Mouse (Mus musculus) adrenal gland (tissue): Measurements from ENCODE around the gene Gm10318.

Experiments used
- intact Hi-C: fragments of 180-260 bp; cut with DNase I; formaldehyde crosslinking; loops from one replicate; pipeline ENCODE4 v1.15.1; 2025

Gene Gm10318

DNA sequence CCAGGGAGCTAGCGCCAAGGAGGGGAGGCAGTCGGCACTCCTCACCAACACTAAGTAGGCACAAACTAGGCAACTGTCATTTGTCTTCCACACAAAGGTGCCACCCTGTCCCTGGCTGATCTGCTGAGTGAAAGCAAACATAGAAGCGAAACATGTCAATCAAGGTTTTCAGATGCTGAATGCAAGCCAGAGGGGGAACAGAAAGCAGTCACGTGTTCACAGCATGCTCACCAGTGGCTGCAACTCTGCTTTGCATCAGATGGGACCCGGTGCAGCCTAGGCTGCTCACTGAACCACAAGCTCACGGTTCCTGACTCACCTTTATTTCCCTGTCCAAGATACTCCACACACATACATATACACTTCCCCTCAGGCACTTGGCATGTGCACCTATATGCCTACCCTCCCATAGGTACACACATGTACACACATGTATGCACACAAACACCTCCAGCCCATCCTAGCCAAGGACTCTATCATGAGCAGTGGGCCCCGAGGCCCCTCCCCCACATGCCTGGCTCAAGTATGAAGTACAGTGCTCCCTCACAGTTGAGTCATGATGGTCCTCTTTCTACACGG, 38.4 kb downstream of the Gm10318 start:
- intact Hi-C loops = no loop called here

DNA sequence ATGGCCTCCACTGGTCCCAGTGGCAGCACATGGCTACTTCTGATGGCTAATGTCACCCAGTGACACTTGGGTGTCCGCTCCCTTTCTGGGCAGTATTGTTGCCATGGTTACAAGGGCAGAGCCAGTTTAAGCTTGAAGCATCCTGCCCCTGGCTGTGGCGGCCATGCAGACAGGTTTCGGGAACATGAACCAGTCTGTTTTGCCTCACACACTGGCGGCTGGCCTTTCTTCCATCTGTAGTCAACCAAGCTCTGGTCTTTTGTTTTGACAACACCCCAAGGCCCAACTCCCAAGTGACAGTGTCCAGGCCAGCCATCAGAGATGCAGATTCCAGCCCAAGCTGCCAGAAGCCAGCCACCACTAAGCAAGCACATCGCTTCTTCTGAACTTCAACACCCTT, 42.9 kb downstream of the Gm10318 start:
- intact Hi-C loops = no loop called here

DNA sequence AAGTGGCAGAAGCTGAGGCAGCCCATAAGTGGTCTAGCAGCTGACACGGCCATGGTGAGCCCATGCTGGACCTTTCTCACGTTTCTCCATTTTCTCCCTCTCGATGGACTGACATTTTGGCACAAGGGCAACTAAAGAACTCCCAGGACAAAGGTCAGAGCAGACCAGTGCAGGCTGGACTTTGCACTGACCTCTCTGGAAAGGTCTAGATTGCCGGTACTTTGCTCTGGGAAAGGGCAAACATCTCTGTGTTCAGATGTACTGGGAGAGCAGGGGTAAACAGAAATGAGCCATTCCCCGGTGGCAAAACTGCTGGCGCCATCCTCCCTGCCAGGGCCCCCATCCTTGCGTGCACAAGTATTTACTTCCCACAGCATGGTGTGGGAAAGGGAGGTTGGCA, 47.5 kb downstream of the Gm10318 start:
- intact Hi-C loops = no loop called here

DNA sequence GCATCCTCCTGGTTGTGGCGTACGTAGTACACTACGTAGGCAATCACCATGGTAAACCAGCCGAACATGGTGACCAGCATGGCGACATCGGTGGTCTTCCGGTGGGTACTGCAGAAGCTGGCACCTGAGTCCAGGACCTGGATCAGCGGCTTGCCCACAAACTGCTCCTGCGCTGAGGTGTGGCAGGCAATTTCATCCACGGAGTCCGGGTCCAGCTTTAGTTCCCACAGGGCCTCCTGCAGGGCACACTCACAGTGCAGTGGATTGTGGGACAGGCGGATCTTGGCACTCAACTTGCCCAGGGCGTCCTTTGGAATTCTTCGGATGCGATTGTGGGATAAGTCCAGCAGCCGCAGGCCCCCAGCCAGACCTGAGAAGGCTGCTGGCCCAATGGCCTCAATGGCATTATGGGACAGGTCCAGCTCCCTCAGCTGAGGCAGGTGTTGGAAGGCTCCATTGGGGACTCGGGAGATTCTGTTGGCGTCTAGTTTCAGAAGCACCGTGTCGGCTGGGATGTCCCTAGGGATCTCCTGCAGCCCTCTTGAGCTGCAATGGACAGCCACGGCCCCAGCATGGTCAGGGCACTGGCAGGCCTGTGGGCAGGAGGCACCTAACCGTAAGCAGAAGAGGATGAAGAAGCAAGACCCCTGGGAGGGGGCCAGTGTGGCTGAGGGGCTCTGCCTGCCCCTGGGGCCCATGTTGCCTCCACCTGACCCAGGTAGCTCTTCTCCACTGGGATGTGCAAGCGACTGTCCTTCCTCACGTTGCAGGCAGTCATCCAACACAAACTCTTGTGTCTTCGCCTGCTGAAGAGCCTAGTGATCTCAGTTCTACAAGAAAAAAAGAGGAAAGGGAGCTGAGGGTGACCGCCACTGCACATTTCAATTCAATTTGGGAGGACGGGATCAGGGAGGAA, 48.5 kb downstream of the Gm10318 start:
- intact Hi-C loops = no loop called here

DNA sequence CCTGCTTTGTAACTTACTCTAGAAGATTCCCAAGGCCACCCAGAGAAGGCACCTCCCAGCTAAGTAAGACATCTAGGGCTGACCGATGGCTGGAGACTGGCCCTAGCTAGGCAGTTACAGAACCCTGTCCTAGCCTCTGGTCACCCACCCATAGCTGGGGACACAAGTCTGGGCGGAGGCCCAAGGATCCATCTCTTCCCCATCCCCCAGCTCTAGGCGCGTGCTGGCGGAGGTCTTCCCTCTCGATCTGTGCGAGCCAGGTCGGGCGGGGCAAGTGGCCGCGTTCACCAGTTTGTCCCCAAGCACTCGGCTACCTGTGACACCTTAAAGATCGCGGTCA, 49.2 kb downstream of the Gm10318 start:
- intact Hi-C loops = no loop called here

DNA sequence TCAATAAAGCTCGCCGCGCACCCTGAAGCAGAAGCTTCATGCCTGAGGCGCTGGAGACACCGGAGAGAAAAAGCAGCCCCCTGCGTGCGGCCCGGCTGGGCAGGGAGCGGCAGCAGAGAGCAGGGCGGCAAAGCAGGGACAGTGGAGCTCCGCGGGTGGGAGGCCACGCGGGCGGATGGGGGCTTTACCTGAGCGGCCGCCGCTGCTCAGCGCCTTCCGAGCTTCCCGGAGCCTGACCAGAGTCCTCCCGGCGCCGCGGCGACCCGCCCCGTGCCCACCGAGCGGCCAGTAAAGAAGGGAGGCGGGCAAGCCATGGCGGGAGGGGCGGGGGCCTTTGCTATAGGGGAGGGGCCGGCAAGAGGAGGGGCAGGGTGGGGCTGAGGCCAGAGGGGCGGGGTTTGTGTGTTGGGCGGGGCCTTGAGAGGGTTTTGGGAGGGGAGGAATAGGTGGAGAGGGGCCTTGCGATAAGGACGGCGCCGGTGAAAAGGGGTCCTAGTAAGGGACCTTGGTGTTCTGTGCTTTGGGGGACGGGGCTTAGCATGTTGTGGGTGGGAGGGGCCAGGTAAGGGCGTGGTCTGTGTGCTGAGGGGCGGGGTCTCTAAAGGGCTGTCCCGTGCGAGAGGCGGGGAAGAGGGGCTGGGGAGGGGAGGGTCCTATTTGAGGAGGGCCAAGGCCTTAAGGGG, 49.7 kb downstream of the Gm10318 start, which contains the start of gene Lrrc3:
Gene Lrrc3, minus strand, starts transcription at position 326 of the 683 bp plus-strand sequence.
- intact Hi-C loops = no loop called here

DNA sequence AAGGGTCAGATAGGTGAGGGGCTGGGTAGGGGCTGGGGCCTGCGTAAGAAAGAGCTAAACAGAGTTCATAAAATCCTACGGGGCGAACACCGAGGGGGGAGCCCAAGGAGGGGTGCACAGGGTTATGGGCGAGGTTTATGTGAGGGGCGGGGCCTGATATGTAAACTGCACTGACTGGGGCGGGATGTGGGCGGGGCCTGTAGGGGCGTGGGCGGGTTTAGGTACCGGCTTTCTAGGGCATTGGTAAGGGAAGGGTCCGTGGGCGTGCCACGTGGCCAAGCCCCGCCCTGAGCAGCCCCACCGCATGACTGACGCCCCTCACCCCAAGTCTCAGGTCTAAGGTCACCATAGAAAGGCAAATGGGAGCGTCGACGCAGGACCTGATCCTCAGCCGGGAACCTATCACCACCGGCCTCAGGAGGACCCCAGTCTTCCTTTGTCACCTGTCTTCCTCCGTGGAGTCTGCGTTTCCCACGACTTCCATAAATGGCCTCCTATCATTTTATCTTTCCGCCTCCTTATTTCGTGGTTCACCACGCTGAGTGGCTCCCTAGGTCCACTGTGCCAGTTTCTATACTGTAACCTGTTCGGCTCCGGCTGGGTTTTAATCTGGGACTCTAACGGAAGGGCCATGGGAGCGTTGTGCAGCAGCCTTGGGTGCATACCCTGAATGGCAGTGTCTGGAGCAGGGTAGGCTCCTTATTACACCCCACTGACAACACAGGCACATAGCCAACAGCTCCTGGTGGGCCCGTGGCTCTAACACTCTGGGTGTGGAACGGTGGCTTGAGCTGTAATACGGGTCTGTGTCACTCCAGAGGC, 50.4 kb downstream of the Gm10318 start:
- intact Hi-C loops = no loop called here
